Mouse (Mus musculus) lung, adult 2 months (tissue): ENCODE measurements around the gene Spred1. TPM values are rescaled to one million over a fixed set of nuclear protein-coding genes. Genes with fewer than 3 reads are reported as not detected.
"Not testable (repeated sequence)": the region's sequence is repeated elsewhere in the genome, so short reads cannot be mapped to it uniquely, and the experiment has no call there.

Experiments used
- DNase-seq: peaks from one replicate; pipeline ENCODE4 v3.0.0; 2022
- H3K4me1 ChIP-seq: fragments of 200-500 bp; 2 replicates; pipeline ENCODE4 v1.6.1; 2011; ENCODE audit warnings: low read length; ENCODE audit not compliant: control insufficient read depth, insufficient read depth
- H3K4me3 ChIP-seq: fragments of 200-500 bp; replicated peaks from 2 replicates; pipeline ENCODE3; 2011; ENCODE audit warnings: low read depth, mild to moderate bottlenecking, control low read depth, low read length; ENCODE audit errors: extremely low read depth
- CTCF ChIP-seq: fragments of 200-500 bp; IDR thresholded peaks from 2 replicates; pipeline ENCODE4 v1.5.1; 2011; ENCODE audit warnings: mild to moderate bottlenecking, low read length, control low read depth; ENCODE audit not compliant: insufficient read depth
- POLR2A ChIP-seq: fragments of 200-500 bp; IDR thresholded peaks from 2 replicates; pipeline ENCODE4 v1.6.1; 2011; ENCODE audit warnings: low read depth, mild to moderate bottlenecking, control low read depth, low read length, borderline replicate concordance; ENCODE audit errors: extremely low read depth
- WGBS: fragments of 180-500 bp; shearing (Covaris S2); methylation state at CpG from one replicate; pipeline ENCODE4 v1.1.7; 2018; 5-methylcytosine and 5-hydroxymethylcytosine counted together
- polyA plus RNA-seq: library from polyadenylated mRNA; depleted of rRNA; stranded (reverse); fragments of >200 nt; gene quantifications from 2 replicates; pipeline ENCODE4 v1.2.3, GENCODE M21; 2012

The Spred1 gene
- polyA plus RNA-seq, 1 experiment: 8.4 TPM

DNA sequence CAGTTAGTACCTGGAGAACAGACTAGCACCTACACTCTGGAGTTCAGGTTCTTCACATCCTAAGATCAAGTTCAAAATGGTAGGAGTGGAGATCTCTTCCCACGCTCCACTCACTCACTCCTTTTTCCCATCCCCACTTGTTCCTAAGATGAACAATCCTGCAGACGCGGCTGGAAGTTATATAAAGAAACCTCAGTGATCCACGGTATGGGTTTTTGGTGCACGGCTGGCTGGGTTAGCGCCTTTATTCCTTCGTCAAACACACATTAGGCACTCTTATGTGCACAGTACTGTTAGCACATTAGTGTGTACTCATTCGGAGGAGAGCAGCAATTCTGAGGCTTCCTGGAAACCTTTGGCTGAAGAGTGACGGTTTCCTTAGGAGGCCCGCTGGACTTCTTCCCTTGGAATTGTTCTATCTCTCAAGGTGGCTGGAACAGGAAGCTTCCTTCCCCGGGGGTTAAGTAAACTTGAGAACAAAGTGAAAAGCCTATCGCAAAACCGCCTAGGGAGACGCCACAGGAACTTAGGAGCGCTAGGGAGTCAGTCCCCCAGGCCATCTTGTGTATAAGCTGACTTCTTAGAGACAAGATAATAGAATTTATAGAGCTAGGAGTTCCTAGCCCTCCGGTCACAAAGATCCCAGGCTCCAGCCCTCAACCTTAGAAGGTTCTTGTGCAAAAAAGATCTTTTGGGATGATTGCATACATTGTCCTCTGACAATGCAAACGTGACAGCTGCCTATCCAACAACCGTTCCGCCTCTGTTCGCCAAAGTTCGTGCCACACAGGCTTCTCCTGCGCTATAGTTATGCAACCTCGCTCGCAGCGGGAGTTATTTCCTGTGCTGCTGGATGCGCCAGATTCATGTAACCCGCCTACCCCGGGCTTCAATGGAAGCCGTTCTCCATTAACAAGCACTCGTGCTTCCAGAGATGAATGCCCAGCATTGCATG lies 1.6 kb upstream of the Spred1 start:
- no peaks in the 10 kb centered on the region for H3K4me1 ChIP-seq
- TF ChIP-seq POLR2A (peak; percentile 72; the same call in 1 of the 2 replicates), CTCF (no peak)
- DNase-seq: peak; percentile 71
- peak overlapping the region; percentile 81 for H3K4me3 ChIP-seq
- 10% methylated on average over 30 of the region's 30 CpGs for WGBS

DNA sequence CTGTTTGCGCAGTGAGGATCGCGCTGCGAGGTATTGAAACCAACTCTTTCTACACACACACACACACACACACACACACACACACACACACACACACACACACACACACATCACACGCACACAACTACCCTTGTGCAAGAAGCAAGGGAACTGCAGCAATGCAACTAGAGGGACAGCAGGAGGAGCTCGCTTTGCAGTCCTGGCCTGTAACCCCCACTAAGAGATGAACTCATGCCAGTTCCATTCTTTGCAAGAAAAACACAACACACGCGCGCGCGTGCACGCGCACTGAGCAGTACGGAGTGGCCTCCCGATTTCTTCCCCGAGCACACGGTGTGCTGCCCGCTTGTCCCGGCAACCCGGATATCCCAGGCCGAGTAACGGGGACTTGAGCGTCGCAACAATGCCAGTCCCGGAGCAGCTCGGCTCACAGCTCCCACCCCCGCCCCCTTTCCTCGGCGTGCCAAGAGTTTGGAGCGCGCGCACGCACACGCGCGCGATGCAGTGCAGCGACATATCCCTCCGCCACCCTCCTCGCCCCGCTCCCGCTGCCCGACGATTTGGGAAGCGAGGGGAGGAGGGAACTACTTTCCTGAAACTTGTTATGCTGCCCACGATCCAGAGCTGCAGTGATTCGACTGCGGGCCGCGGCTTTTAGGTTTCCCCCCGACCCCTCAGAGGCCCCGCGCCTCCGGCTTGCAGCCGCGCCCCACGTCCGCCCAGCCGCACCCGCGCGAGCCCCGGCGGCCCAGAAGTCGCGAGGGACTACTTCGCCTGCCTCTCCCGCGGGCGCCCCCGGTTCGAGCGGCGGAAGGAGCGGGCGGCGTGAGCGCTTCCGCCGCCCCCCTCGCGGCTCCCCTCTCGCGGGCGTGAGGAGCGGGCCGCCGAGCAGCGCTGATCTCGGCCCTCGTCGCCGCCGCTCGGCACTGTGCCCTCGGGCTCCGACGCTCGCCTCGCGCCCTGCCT lies 645 bp upstream of the Spred1 start:
- H3K4me3 ChIP-seq: peak overlapping the region; percentile 81
- WGBS: under 1% methylated on average over 101 of the region's 101 CpGs
- peak; percentile 90 for DNase-seq
- peak; percentile 64 for TF ChIP-seq CTCF
- TF ChIP-seq POLR2A: peak; percentile 63; the same call in 1 of the 2 replicates
- no peaks in the 10 kb centered on the region for H3K4me1 ChIP-seq

DNA sequence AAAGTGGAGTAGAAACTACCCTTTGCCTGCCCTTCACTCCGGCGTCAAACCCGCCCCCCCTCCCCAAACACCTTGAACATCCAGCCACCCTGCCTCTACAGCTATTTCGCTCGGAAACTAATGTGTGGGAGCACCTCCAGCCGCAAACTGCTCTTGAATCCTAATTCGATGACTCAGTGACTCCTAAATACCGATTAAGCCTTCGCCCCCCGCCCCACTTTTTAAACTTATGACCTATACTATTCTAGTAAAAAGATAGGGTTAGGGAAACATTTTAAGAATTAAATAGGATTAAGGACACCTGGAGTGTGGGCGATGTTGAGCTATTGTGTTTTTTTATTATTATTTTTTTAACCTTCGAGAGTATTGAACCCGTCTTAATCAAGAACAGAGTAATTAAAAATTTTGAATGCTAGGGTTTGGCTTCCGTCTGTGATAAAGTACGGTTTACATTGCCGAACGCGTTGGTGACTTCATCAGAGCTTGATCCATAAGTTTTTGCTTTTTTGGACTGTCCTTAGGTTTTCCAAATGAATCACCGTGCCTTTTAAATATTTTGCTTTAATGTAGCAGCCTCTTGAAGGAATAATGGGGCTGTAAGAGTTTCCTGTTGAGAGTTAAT lies 921 bp downstream of the Spred1 start:
- under 1% methylated on average over 19 of the region's 19 CpGs for WGBS
- DNase-seq: no peak
- H3K4me1 ChIP-seq: no peaks in the 10 kb centered on the region; the same call in 1 of the 2 replicates
- peak overlapping the region; percentile 81 for H3K4me3 ChIP-seq
- TF ChIP-seq CTCF: no peak
- TF ChIP-seq POLR2A: no peak

DNA sequence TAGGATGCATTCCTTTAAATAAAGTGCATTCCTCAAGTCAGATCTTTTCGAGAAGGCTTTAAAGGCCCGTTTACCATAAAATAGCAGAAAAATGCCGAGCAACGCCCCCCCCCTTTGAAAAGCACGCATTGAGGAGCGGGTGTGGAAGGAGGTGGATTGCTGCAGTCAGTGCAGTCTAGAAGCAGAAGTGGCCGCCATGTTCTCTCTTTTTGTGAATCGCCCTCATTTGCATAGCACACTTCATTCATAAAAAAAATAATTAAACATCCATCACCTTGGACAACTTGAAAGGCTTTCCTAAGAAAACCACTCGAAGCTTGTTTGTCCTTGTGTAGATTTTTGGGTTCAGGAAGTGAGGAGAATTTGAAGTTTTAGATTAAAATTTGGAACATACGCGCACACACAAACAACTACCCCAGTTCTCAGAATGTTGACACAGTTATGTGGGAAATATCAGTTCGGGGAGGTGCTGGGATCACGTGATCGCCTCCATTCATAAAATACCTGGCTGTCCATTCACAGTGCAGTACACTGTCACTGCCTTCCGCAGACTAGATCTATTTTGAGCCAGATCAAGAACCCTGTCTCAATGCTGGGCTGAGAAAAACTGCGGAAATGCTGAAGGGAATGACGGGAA lies 1.6 kb downstream of the Spred1 start:
- TF ChIP-seq POLR2A (no peak), CTCF (no peak)
- under 1% methylated on average over 17 of the region's 17 CpGs for WGBS
- Histone ChIP-seq H3K4me1 (no peaks in the 10 kb centered on the region; the same call in 1 of the 2 replicates), H3K4me3 (peak overlapping the region; percentile 64)
- peak; percentile 54 for DNase-seq

DNA sequence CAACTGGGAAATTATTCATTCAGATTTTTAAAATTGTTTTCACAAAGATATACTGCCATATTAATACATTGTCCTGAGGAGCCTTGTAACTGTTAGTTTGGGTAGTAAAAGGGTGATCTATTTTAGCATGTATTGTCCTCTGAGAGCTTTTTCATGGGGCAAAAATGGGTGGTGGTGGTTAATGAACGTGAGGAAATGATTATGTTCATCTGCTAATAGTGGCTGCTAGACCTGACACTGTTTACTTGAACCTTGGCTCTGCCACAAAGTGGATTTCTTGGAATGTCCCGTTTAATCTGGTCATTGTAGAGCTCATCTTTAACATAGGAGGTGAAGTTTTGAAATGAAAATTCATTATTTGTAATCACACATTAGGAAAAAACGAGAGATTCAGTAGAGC lies 2.5 kb downstream of the Spred1 start:
- WGBS: 26% methylated on average over 3 of the region's 3 CpGs
- Histone ChIP-seq H3K4me1 (peaks cover 5% of the 10 kb centered on the region), H3K4me3 (no peak overlapping the region)
- DNase-seq: no peak
- no peak for TF ChIP-seq POLR2A
- TF ChIP-seq CTCF: no peak

DNA sequence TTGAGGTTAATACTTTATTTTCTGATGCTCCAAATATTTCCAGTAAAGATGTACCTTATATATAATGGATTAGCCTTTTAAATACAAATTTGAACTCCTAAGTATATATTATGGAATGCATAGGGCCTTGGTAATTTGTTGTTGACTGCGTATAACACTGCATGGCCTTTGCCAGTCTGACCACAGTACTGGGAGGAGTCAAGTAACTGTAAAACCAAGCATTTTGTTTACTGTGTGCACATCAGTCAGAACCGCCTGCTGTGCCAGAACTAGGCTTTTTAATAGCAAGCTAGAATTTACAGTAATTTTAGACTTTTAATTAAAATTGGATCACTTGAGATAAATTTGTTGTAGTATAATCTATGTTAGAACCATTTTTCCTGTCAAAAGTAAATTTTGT lies 3.7 kb downstream of the Spred1 start:
- WGBS: 62% methylated on average over 2 of the region's 2 CpGs
- TF ChIP-seq POLR2A (no peak), CTCF (no peak)
- Histone ChIP-seq H3K4me1 (peaks cover 5% of the 10 kb centered on the region), H3K4me3 (no peak overlapping the region)
- DNase-seq: no peak

DNA sequence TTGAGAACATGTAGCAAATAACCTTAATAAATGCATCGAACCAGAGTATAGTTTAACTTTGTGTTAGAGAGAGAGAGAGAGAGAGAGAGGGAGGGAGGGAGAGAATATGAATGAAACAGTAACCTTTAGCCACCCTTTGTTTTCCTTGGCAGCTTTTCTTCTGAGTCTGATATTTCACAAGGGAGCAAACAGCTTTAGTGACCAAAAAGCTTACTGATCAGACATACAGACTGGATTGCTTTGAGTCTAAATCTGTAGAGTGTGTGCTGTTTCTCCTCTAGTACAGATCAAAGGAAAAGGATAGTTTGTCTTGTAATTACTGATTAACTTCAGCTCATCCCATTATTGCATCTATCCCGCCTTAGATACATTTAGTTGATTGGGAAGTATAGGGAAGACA lies 8.0 kb downstream of the Spred1 start:
- no peak for TF ChIP-seq POLR2A
- TF ChIP-seq CTCF: no peak
- H3K4me1 ChIP-seq: peaks cover 7% of the 10 kb centered on the region
- 80% methylated on average over 2 of the region's 2 CpGs for WGBS
- no peak overlapping the region for H3K4me3 ChIP-seq
- no peak for DNase-seq

DNA sequence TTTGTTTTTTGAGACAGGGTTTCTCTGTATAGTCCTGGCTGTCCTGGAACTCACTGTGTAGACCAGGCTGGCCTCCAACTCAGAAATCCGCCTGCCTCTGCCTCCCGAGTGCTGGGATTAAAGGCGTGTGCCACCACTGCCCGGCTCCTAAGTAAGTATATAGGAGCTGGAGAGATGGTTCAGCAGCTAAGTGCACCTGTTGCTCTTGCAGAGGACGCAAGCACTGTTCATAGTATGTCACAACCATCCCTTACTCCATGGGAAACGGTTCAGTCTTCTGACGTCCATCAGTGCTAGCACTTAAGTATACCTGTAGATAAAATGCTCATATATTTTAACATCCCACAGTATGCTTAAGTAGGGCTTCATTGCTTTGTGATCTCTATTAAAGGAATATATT lies 9.9 kb downstream of the Spred1 start:
- 89% methylated on average over 7 of the region's 7 CpGs for WGBS
- not testable (repeated sequence) for H3K4me1 ChIP-seq, H3K4me3 ChIP-seq, DNase-seq
